Mouse (Mus musculus) bone marrow macrophage, adult 2 months (primary cell): ENCODE measurements around the gene Prkcb. TPM values are rescaled to one million over a fixed set of nuclear protein-coding genes. Genes with fewer than 3 reads are reported as not detected.

Experiments used
- H3K27ac ChIP-seq: 2 replicates; pipeline ENCODE4 v1.5.1; 2012; ENCODE audit warnings: low read depth, low read length; ENCODE audit not compliant: insufficient read depth
- H3K4me1 ChIP-seq: 2 replicates; pipeline ENCODE4 v1.6.1; 2012; ENCODE audit warnings: low read length; ENCODE audit not compliant: control insufficient read depth, insufficient read depth
- H3K4me3 ChIP-seq: 2 replicates; pipeline ENCODE4 v1.5.1; 2012; ENCODE audit warnings: mild to moderate bottlenecking, low read length, moderate library complexity; ENCODE audit not compliant: insufficient read depth
- CTCF ChIP-seq: IDR thresholded peaks from 2 replicates; pipeline ENCODE4 v1.5.1; 2012; ENCODE audit warnings: low read depth, mild to moderate bottlenecking, low read length, moderate library complexity
- POLR2A ChIP-seq: IDR thresholded peaks from 2 replicates; pipeline ENCODE4 v1.6.1; 2012; ENCODE audit warnings: mild to moderate bottlenecking, low read depth, low read length, borderline replicate concordance
- polyA plus RNA-seq: library from polyadenylated mRNA; stranded (reverse); fragments of >200 nt; gene quantifications from 2 replicates; pipeline ENCODE4 v1.2.4, GENCODE M21; 2012; ENCODE audit not compliant: missing spikeins, insufficient read depth, insufficient read length

Prkcb gene
- polyA plus RNA-seq, 1 experiment = 196 TPM

GRCm38 (mm10) chr7:122409945-122410344 is 121.4 kb downstream of the Prkcb start:
- Histone ChIP-seq H3K27ac (peak overlapping the region; percentile 33), H3K4me3 (no peak overlapping the region), H3K4me1 (peaks cover 36% of the 10 kb centered on the region)
- TF ChIP-seq CTCF (no peak), POLR2A (no peak)

GRCm38 (mm10) chr7:122410873-122411272 is 122.3 kb downstream of the Prkcb start:
- Histone ChIP-seq H3K4me3 (no peak overlapping the region), H3K27ac (no peak overlapping the region), H3K4me1 (peaks cover 36% of the 10 kb centered on the region)
- TF ChIP-seq CTCF = no peak
- no peak for TF ChIP-seq POLR2A

- H3K4me1 ChIP-seq = peaks cover 47% of the 10 kb centered on the region
- TF ChIP-seq CTCF (no peak), POLR2A (no peak)
- H3K4me3 ChIP-seq = no peak overlapping the region
- no peak overlapping the region for H3K27ac ChIP-seq
Observed at GRCm38 (mm10) chr7:122413231-122413630, 124.7 kb downstream of the Prkcb start.

- TF ChIP-seq POLR2A = no peak
- no peak for TF ChIP-seq CTCF
- H3K4me3 ChIP-seq = no peak overlapping the region
- H3K4me1 ChIP-seq = peaks cover 45% of the 10 kb centered on the region
- no peak overlapping the region for H3K27ac ChIP-seq
Observed at GRCm38 (mm10) chr7:122414146-122414545, 125.6 kb downstream of the Prkcb start.

GRCm38 (mm10) chr7:122414608-122415007 is 126.1 kb downstream of the Prkcb start:
- H3K4me3 ChIP-seq = no peak overlapping the region
- H3K27ac ChIP-seq = no peak overlapping the region
- H3K4me1 ChIP-seq = peaks cover 41% of the 10 kb centered on the region
- TF ChIP-seq POLR2A = no peak
- no peak for TF ChIP-seq CTCF

GRCm38 (mm10) chr7:122415387-122415786 is 126.8 kb downstream of the Prkcb start:
- H3K27ac ChIP-seq = 0 out of 2 replicates have a peak overlapping the region, but pooled peaks have one; percentile 8
- H3K4me1 ChIP-seq = peaks cover 35% of the 10 kb centered on the region
- TF ChIP-seq CTCF (no peak), POLR2A (no peak)
- no peak overlapping the region for H3K4me3 ChIP-seq

- Histone ChIP-seq H3K27ac (no peak overlapping the region), H3K4me1 (peaks cover 30% of the 10 kb centered on the region), H3K4me3 (no peak overlapping the region)
Observed at GRCm38 (mm10) chr7:122415904-122416303, 127.4 kb downstream of the Prkcb start.

GRCm38 (mm10) chr7:122418551-122418950 is 130.0 kb downstream of the Prkcb start:
- no peak overlapping the region for H3K27ac ChIP-seq
- no peak overlapping the region for H3K4me3 ChIP-seq
- H3K4me1 ChIP-seq = peaks cover 21% of the 10 kb centered on the region
- TF ChIP-seq CTCF (no peak), POLR2A (no peak)

More at GRCm38 (mm10) chr7:122415904-122416303, 127.4 kb downstream of the Prkcb start:
- no peak for TF ChIP-seq CTCF
- TF ChIP-seq POLR2A = no peak

GRCm38 (mm10) chr7:122423816-122424215 is 135.3 kb downstream of the Prkcb start:
- Histone ChIP-seq H3K27ac (no peak overlapping the region), H3K4me1 (peaks cover 4% of the 10 kb centered on the region), H3K4me3 (no peak overlapping the region)
- no peak for TF ChIP-seq POLR2A
- TF ChIP-seq CTCF = no peak

GRCm38 (mm10) chr7:122429134-122429533 is 140.6 kb downstream of the Prkcb start:
- TF ChIP-seq CTCF = no peak
- no peak for TF ChIP-seq POLR2A
- H3K27ac ChIP-seq = no peak overlapping the region
- no peak overlapping the region for H3K4me3 ChIP-seq
- H3K4me1 ChIP-seq = peaks cover 4% of the 10 kb centered on the region

- Histone ChIP-seq H3K4me1 (no peaks in the 10 kb centered on the region), H3K27ac (no peak overlapping the region), H3K4me3 (no peak overlapping the region)
- TF ChIP-seq CTCF = no peak
- TF ChIP-seq POLR2A = no peak
Observed at GRCm38 (mm10) chr7:122432401-122432800, 143.8 kb downstream of the Prkcb start.
